Mouse (Mus musculus) kidney, adult 10 weeks (tissue): ENCODE data around the gene Mpzl2. TPM values are rescaled to one million over a fixed set of nuclear protein-coding genes. Genes with fewer than 3 reads are reported as not detected.

Source experiments
- polyA plus RNA-seq: library from polyadenylated mRNA; stranded (reverse); fragments of 350-450 nt; fragmentation: Illumina TruSeq; extraction: RNeasy Lipid Tissue Mini Kit (QIAGEN cat#74804); gene quantifications from one replicate; pipeline ENCODE4 v1.2.3, GENCODE M21; 2014; ENCODE audit warnings: low read depth, low replicate concordance

Mpzl2 gene
- 34.9 TPM for polyA plus RNA-seq

GRCm38 (mm10) chr9:45039499-45039898 is at the start of gene Mpzl2:
Gene Mpzl2, plus strand, starts transcription at chr9:45039799.

GRCm38 (mm10) chr9:45009180-45010078 is 30.2 kb upstream of the Mpzl2 start, which contains the start of gene Cd3e:
Gene Cd3e, minus strand, starts transcription at chr9:45009627.

DNA sequence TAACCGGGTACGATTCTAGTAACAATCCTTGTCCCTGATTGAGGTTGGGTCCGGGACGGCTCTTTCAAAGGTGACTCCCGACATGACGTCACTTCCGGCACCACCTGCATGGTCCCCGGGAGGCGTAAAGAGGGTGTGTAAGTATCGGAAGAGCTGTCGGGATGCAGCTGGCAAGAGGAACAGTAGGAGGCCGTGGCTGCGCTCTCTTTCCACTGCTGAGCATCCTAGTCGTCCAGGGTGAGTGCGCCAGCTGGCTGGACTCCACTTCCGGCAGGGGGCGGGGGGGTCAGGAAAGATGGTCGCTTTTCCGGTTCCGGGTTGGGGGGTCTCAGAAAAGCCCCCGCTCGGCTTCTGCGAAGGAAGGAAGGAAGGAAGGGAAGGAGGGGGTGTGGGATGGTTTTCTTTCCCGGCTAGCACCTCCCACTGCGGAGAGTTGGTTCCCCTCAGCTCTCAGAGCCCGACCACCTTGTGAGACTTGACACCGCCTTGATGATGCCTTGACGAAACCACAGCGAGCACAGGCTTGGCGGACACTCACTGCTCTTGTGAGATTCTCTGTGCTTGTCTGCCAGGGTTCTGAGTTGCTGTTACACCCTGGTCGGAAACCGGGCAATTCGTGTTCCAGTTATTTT is 15.6 kb downstream of the Mpzl2 start, which contains the start of gene Mpzl3:
Mpzl3 (plus strand) TSS at position 105 of the 632 bp plus-strand sequence.

DNA sequence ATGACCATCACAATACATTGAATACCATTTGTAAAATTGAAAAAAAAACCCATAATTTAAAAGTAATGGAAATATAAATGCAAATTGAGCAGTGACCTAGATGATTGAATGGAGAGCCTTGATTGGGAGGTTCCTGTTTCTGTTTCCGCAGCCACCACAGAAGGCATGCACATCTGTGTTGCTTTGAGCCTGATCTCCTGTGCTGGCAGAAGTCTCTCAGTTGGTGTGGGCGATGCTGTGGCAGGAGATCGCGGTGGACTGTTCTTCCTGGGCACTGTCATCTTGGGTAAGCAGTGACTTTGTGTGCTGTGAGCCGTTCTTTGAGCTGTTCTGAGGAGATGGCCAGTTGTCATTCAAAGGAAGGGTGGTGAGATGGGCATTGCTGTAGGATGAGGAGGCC is 39.4 kb downstream of the Mpzl2 start, which contains the start of gene Jaml:
Jaml (plus strand) TSS at position 173 of the 400 bp plus-strand sequence.

Other genes starting within 250 kb of the Mpzl2 start
- 3.2 TPM for gene Tmem25, start 240.5 kb upstream of the Mpzl2 start, polyA plus RNA-seq
- gene Ttc36, start 236.7 kb upstream of the Mpzl2 start, polyA plus RNA-seq: 18.3 TPM
- 12.2 TPM for gene Kmt2a, start 158.5 kb upstream of the Mpzl2 start, polyA plus RNA-seq
- gene Atp5l, start 119.1 kb upstream of the Mpzl2 start, polyA plus RNA-seq: 1,015 TPM
- gene Ube4a, start 74.2 kb upstream of the Mpzl2 start, polyA plus RNA-seq: 90.9 TPM
- gene Cd3g, start 59.4 kb upstream of the Mpzl2 start, polyA plus RNA-seq: 0.77 TPM
- not detected for gene Cd3d, start 58.0 kb upstream of the Mpzl2 start, polyA plus RNA-seq
- gene Cd3e, start 30.2 kb upstream of the Mpzl2 start, polyA plus RNA-seq: not detected
- gene Mpzl3, start 15.4 kb downstream of the Mpzl2 start, polyA plus RNA-seq: 9.3 TPM
- 0.85 TPM for gene Jaml, start 39.4 kb downstream of the Mpzl2 start, polyA plus RNA-seq
- 0.32 TPM for gene Scn2b, start 78.0 kb downstream of the Mpzl2 start, polyA plus RNA-seq
- 12.0 TPM for gene Scn4b, start 98.6 kb downstream of the Mpzl2 start, polyA plus RNA-seq
- 1.1 TPM for gene BC049352, start 142.2 kb downstream of the Mpzl2 start, polyA plus RNA-seq
- gene Tmprss4, start 164.3 kb downstream of the Mpzl2 start, polyA plus RNA-seq: not detected
- 0.28 TPM for gene Il10ra, start 229.3 kb downstream of the Mpzl2 start, polyA plus RNA-seq